Mouse (Mus musculus) spleen, postnatal 10 days (tissue): ENCODE results near the gene Aoc1.

Experiments used
- DNase-seq, 2 experiments: peaks; one replicate each; pipeline ENCODE4 v3.0.0; 2021 to 2022; ENCODE audit warnings: low spot score in 2 of 2

Gene Aoc1

DNA sequence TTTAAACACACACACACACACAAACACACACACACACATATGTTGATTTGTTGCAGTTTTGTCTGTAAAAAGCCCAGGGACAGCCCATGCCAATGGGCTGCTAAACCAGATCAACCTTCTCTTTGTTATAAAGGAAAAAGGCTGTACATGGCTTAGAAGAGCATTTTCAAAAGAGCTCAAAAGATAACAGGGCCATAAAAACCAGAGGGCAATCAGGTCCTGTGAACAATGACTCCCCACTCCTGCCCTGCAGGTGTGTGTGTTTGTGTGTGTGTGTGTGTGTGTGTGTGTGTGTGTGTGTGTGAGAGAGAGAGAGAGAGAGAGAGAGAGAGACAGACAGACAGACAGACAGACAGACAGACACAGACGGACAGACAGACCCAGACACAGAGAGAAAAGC is 36.5 kb downstream of the Aoc1 start:
- DNase-seq = no peak

- peak in 1 of 2 experiments; percentile 37 for DNase-seq
Observed at GRCm38 (mm10) chr6:48912033-48912432, 39.3 kb downstream of the Aoc1 start.

DNA sequence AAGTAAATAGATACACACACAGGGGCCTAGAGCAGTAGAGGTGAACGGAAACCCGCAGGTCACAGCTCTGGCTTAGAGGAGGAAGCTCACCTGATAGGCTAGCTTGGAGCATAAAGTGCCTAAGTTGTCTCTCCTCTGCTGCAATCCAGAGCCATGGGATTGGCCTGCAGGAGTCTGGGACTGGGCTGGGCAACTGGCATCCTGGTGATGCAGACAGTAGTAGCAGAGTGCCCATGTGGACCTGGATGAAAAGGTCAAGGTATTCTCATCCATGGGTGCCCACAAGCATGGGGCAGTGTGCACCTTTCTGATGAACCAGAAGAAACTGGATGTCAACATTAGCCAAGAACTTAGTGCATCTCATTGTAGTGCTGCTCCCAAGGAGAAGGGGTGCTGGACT is 40.9 kb downstream of the Aoc1 start:
- no peak for DNase-seq

DNA sequence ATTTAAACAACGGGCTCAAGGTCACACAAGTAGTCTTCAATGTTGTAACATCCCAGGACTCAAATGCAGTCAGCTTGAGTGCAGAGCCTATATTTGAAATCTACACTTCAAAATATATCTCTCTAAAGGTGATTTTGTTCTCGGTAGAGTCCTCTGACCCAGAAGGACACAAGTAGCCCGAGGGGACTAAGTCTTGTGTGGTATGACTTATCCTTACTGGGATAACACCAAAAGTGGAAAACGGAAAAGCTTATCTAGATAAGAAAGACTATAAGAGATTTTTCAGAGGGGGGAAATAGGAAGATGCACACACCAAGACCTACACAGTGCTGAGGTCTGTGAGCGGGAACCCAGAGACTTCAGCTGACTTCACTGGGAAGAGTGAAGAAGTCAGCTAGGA is 56.9 kb downstream of the Aoc1 start, which contains the start of gene 1600015I10Rik:
Gene 1600015I10Rik (plus strand): TSS at position 301 of the 400 bp plus-strand sequence.
- no peak for DNase-seq

DNA sequence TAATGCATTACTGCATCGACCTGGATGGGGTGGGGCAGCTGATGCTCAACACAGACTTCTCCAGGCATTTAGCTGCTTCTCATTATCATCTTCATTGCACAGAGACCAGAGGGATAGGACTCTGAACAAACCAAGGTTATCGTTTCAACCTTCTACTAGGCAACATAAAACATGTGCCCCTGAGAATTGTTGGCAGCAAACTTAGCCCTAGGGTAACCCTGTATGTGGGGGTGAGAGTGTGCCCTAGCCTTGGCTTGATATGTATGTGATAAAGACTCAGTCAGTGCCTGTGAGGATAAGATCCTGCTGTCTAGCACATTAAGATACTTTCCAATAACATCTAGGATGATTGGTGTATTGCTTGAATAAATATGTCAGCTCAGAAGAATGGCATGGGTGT is 76.9 kb downstream of the Aoc1 start:
- no peak for DNase-seq

- no peak for DNase-seq
Observed at GRCm38 (mm10) chr6:48950676-48951075, 78.0 kb downstream of the Aoc1 start.

DNA sequence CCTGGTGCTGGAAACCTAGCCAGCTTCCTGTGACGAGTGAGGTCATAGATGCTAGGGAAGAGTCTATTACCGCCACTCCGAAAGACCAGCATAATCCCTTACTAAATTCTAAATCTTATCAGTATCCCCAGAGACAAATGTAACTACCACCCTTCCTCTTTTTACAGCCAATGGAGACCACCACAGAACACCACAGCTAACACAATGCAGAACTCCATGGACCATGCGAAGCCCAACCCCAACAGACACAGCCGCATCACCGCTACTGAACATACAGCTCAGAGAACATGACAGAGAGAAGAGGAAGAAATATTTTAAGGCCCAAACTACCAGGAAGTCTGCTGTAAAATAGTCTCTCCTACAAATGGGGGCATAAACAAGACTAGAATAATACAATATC is 78.9 kb downstream of the Aoc1 start:
- no peak for DNase-seq

DNA sequence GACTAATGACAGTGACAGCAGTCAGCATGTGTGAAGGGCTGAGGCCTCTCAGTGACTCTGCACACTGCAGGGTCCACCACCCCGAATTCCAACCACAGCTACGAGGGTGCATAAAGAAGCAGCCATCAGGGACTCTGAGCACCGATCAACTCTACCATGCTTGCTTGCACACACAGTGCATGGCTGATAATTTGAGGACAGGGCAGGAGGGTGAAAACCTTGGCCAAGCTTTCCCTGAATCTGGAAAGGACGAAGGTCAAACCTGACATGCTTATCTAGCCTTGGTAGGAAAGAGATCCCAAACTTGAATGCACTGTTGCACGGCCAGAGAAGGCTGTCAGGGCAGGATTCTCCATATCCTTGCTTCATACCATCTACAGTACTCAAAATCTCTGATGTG is 80.5 kb downstream of the Aoc1 start:
- no peak for DNase-seq

DNA sequence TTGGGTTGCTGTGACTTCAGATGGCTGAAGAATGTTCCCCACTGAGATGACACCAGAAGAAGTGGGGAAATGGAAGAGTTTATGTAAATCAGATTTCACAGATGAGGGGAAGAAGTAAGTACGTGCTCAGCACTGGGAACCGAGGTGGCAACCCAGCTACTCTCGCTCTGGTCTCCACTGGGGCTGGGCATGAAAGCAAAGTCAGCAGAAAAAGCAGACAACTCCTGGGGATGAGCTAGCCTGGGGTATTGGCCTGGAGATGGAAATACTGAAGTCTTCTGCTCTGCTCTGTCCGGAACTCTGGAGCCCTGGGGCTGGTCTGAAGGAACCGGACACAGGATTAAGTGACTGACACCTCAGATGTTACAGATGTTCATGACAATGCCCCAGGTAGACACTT is 81.5 kb downstream of the Aoc1 start:
- DNase-seq = no peak

GRCm38 (mm10) chr6:48954946-48955345 is 82.2 kb downstream of the Aoc1 start:
- peak in 1 of 2 experiments; percentile 50 for DNase-seq

DNA sequence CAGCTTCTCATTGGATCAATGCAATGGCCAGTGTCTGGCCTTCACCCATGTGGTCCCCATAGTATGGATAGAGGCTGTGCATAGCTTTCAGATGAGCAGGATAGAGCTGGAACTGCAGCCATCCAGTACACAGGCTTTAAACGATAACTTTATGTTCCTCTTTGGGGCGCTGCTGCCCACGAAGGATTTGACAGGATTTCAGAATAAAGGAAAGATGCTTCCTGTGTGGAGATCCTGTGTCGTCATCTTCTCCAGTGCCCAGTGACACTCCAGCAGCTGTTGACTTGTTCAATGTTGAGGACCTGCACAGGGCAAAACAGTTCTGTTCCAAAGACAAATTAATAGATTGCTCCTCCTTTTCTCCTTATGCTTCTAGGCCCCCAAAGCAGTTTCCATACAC is 84.1 kb downstream of the Aoc1 start:
- no peak for DNase-seq

DNA sequence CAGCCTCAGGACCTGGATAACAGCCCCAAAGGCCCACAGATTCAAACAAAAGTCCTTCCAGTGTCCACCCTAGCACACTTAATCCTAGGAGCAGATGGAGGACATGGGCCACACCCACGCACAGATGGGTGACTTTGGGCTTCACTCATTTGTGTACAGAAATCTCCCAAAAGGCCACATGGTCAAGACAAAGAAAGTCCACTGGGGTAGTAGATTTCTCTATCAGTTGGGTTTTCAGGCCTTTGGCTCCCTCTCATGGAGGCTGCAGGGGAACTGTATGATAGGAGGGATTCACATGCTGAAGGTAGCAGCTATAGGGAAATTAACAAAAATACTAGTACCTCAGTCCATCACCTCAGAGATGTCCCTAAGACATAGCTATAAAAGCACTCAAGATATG is 85.4 kb downstream of the Aoc1 start:
- no peak for DNase-seq
